Mouse (Mus musculus): Measurements from ENCODE around the gene Hsd11b2. TPM values are rescaled to one million over a fixed set of nuclear protein-coding genes. Genes with fewer than 3 reads are reported as not detected.

Hsd11b2 gene
- 30.0 and 35.6 TPM in 2 replicates for polyA plus RNA-seq (2015; fragmentation: Nextera tagmentation; extraction: Ambion mirVana)

GRCm38 (mm10) chr8:105518436-105519313 lies at the start of gene Hsd11b2:
Hsd11b2 (plus strand) TSS chr8:105518755.
- no peaks in the 10 kb centered on the region for H3K9me3 ChIP-seq (replicated peaks)
- H3K27me3 ChIP-seq = 0 out of 2 replicates have a peak, but pooled peaks cover 6% of the 10 kb centered on the region
- WGBS = under 1% methylated on average over 64 of the region's 68 CpGs
- H3K9ac ChIP-seq = peak within 1 kb of the TSS; percentile 74
- H3K4me1 ChIP-seq = peaks cover 79% of the 10 kb centered on the region
- peak; percentile 59 for ATAC-seq (replicated peaks; ENCODE audit: low FRiP score)
- peak within 1 kb of the TSS; percentile 88 for H3K27ac ChIP-seq
- H3K4me2 ChIP-seq = peak within 1 kb of the TSS; percentile 98
- H3K4me3 ChIP-seq (replicated peaks) = peak within 1 kb of the TSS; percentile 73
- peaks cover 14% of the 10 kb centered on the region for H3K36me3 ChIP-seq

GRCm38 (mm10) chr8:105469041-105469695 lies 49.4 kb upstream of the Hsd11b2 start:
- no peaks in the 10 kb centered on the region for H3K9me3 ChIP-seq (replicated peaks)
- no peak overlapping the region for H3K27ac ChIP-seq
- WGBS = 51% methylated on average over 6 of the region's 6 CpGs
- ATAC-seq (replicated peaks; ENCODE audit: low FRiP score) = no peak
- H3K36me3 ChIP-seq = peaks cover 10% of the 10 kb centered on the region
- peaks cover 9% of the 10 kb centered on the region; the same call in 1 of the 2 replicates for H3K27me3 ChIP-seq
- H3K4me2 ChIP-seq = no peak overlapping the region
- H3K4me3 ChIP-seq (replicated peaks) = no peak overlapping the region
- H3K9ac ChIP-seq = no peak overlapping the region
- peaks cover 37% of the 10 kb centered on the region for H3K4me1 ChIP-seq

GRCm38 (mm10) chr8:105469816-105470215 lies 48.7 kb upstream of the Hsd11b2 start:
- no peak overlapping the region for H3K27ac ChIP-seq
- H3K4me2 ChIP-seq = no peak overlapping the region
- no peak overlapping the region for H3K4me3 ChIP-seq (replicated peaks)
- H3K27me3 ChIP-seq = peaks cover 9% of the 10 kb centered on the region; the same call in 1 of the 2 replicates
- 92% methylated on average over 5 of the region's 5 CpGs for whole genome bisulfite sequencing
- H3K9ac ChIP-seq = no peak overlapping the region
- no peak for ATAC-seq (replicated peaks; ENCODE audit: low FRiP score)
- H3K4me1 ChIP-seq = peaks cover 43% of the 10 kb centered on the region
- no peaks in the 10 kb centered on the region for H3K9me3 ChIP-seq (replicated peaks)
- H3K36me3 ChIP-seq = peaks cover 13% of the 10 kb centered on the region

- 76% methylated on average over 5 of the region's 5 CpGs for WGBS
These were observed 48.3 kb upstream of the Hsd11b2 start for GRCm38 (mm10) chr8:105470262-105470661.

GRCm38 (mm10) chr8:105470681-105471313 lies 47.8 kb upstream of the Hsd11b2 start:
- H3K9ac ChIP-seq = peak overlapping the region; percentile 31; the same call in 1 of the 2 replicates
- 23% methylated on average over 11 of the region's 11 CpGs for WGBS
- peak overlapping the region; percentile 65 for H3K4me2 ChIP-seq
- H3K4me1 ChIP-seq = peaks cover 49% of the 10 kb centered on the region
- no peaks in the 10 kb centered on the region for H3K9me3 ChIP-seq (replicated peaks)
- peak overlapping the region; percentile 34 for H3K27ac ChIP-seq
- H3K36me3 ChIP-seq = peaks cover 23% of the 10 kb centered on the region
- ATAC-seq (replicated peaks; ENCODE audit: low FRiP score) = no peak; the same call in 1 of the 2 replicates
- peak overlapping the region; percentile 39 for H3K4me3 ChIP-seq (replicated peaks)
- H3K27me3 ChIP-seq = peaks cover 10% of the 10 kb centered on the region; the same call in 1 of the 2 replicates

More at GRCm38 (mm10) chr8:105470262-105470661, 48.3 kb upstream of the Hsd11b2 start:
- H3K27me3 ChIP-seq = peaks cover 9% of the 10 kb centered on the region; the same call in 1 of the 2 replicates
- no peak overlapping the region for H3K27ac ChIP-seq
- H3K4me2 ChIP-seq = peak overlapping the region; percentile 65; the same call in 1 of the 2 replicates
- no peak for ATAC-seq (replicated peaks; ENCODE audit: low FRiP score)
- H3K9me3 ChIP-seq (replicated peaks) = no peaks in the 10 kb centered on the region
- H3K4me1 ChIP-seq = peaks cover 48% of the 10 kb centered on the region
- H3K4me3 ChIP-seq (replicated peaks) = 0 out of 2 replicates have a peak overlapping the region, but pooled peaks have one; percentile 39
- no peak overlapping the region for H3K9ac ChIP-seq
- peaks cover 18% of the 10 kb centered on the region for H3K36me3 ChIP-seq

GRCm38 (mm10) chr8:105471314-105472015 lies 47.1 kb upstream of the Hsd11b2 start, which contains the start of gene Tppp3:
Tppp3 (minus strand) TSS chr8:105471526.
- Histone ChIP-seq H3K27me3 (peaks cover 12% of the 10 kb centered on the region; the same call in 1 of the 2 replicates), H3K9ac (peak within 1 kb of the TSS; percentile 31; the same call in 1 of the 2 replicates), H3K4me3 (replicated peaks) (peak within 1 kb of the TSS; percentile 39), H3K4me1 (peaks cover 49% of the 10 kb centered on the region), H3K9me3 (replicated peaks) (no peaks in the 10 kb centered on the region), H3K36me3 (peaks cover 28% of the 10 kb centered on the region), H3K27ac (peak within 1 kb of the TSS; percentile 34), H3K4me2 (peak within 1 kb of the TSS; percentile 65)
- 7% methylated on average over 25 of the region's 25 CpGs for WGBS
- ATAC-seq (replicated peaks; ENCODE audit: low FRiP score) = peak; percentile 96

GRCm38 (mm10) chr8:105472414-105472932 lies 46.1 kb upstream of the Hsd11b2 start:
- no peak for ATAC-seq (replicated peaks; ENCODE audit: low FRiP score)
- Histone ChIP-seq H3K27me3 (peaks cover 12% of the 10 kb centered on the region; the same call in 1 of the 2 replicates), H3K4me2 (no peak overlapping the region), H3K9ac (no peak overlapping the region), H3K9me3 (replicated peaks) (no peaks in the 10 kb centered on the region), H3K4me1 (peaks cover 58% of the 10 kb centered on the region), H3K36me3 (peaks cover 30% of the 10 kb centered on the region), H3K27ac (no peak overlapping the region), H3K4me3 (replicated peaks) (no peak overlapping the region)
- 46% methylated on average over 23 of the region's 23 CpGs for WGBS

GRCm38 (mm10) chr8:105472983-105473382 lies 45.6 kb upstream of the Hsd11b2 start:
- 70% methylated on average over 9 of the region's 9 CpGs for WGBS
- no peak for ATAC-seq (replicated peaks; ENCODE audit: low FRiP score)
- Histone ChIP-seq H3K9ac (no peak overlapping the region), H3K27ac (no peak overlapping the region), H3K4me3 (replicated peaks) (no peak overlapping the region), H3K27me3 (peaks cover 12% of the 10 kb centered on the region; the same call in 1 of the 2 replicates), H3K36me3 (peaks cover 29% of the 10 kb centered on the region), H3K9me3 (replicated peaks) (no peaks in the 10 kb centered on the region), H3K4me1 (peaks cover 58% of the 10 kb centered on the region), H3K4me2 (no peak overlapping the region)

GRCm38 (mm10) chr8:105473816-105474606 lies 44.5 kb upstream of the Hsd11b2 start:
- Histone ChIP-seq H3K4me1 (peaks cover 58% of the 10 kb centered on the region), H3K27ac (peak overlapping the region; percentile 29; the same call in 1 of the 2 replicates), H3K9ac (no peak overlapping the region), H3K4me3 (replicated peaks) (no peak overlapping the region), H3K27me3 (peaks cover 12% of the 10 kb centered on the region; the same call in 1 of the 2 replicates), H3K36me3 (peaks cover 36% of the 10 kb centered on the region), H3K9me3 (replicated peaks) (no peaks in the 10 kb centered on the region), H3K4me2 (no peak overlapping the region)
- no peak for ATAC-seq (replicated peaks; ENCODE audit: low FRiP score)
- WGBS = 34% methylated on average over 17 of the region's 17 CpGs

GRCm38 (mm10) chr8:105474680-105475079 lies 43.9 kb upstream of the Hsd11b2 start:
- Histone ChIP-seq H3K27me3 (peaks cover 12% of the 10 kb centered on the region; the same call in 1 of the 2 replicates), H3K4me2 (no peak overlapping the region), H3K4me1 (peaks cover 54% of the 10 kb centered on the region), H3K9ac (no peak overlapping the region), H3K36me3 (peaks cover 43% of the 10 kb centered on the region), H3K4me3 (replicated peaks) (no peak overlapping the region), H3K27ac (peak overlapping the region; percentile 29), H3K9me3 (replicated peaks) (no peaks in the 10 kb centered on the region)
- WGBS = 40% methylated on average over 5 of the region's 5 CpGs
- ATAC-seq (replicated peaks; ENCODE audit: low FRiP score) = no peak

All from kidney, embryonic 15.5 days (tissue).